Mouse (Mus musculus): Measurements from ENCODE around the gene Ncor1.

Ncor1 gene

DNA sequence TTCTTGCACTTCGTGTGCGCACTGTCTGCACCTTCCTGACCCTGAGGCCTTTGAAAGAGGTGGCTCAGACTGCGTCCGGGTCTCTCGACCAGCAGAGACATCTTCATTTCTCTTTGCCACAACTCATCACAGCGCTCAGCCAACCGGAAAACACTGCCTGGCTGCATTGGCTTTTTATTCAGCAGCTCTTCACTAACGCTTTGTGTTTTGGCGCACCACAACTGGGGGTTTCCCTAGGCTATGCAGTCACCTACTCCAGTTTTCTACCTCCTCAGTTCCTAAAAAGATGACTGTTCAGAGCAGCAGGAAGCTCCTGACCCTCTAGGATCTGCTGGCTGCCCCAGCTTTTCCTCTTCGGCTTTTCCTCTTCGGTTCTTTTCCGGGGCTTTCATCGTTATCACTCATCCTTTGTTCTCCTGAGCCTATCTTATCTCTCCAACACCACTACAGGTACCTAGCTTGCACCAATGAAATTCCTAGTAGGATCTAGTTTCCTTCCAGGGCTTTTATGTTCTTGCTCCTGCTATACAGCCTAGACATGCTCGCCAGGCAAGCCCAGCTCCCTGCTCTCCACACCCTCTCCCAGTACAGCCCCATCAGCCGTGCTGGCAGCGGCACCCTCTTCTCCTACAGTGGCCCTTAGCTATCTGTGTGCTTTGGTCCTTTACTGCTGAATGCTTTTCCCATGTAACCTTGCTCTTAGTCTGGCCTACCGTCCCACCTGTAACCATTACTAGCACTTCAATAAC is 191.7 kb downstream of the Ncor1 start:
- no peak for DNase-seq (ENCODE audit: low spot score in 2 of 2)

Data from urinary bladder, adult 18-20 months (tissue).